Mouse (Mus musculus) brain, embryonic 14.5 days (tissue): ENCODE results near the gene Schip1.

Source experiments
- CTCF ChIP-seq: fragments of 200-500 bp; IDR thresholded peaks from 2 replicates; pipeline ENCODE4 v1.5.1; 2012; ENCODE audit warnings: inconsistent platforms, mild to moderate bottlenecking, moderate library complexity, borderline replicate concordance; ENCODE audit not compliant: insufficient read depth, insufficient read length; ENCODE audit errors: extremely low read depth
- POLR2A ChIP-seq: fragments of 200-500 bp; IDR thresholded peaks from 2 replicates; pipeline ENCODE4 v1.6.1; 2012; ENCODE audit warnings: mild to moderate bottlenecking, inconsistent platforms, borderline replicate concordance; ENCODE audit not compliant: poor library complexity, insufficient read depth, insufficient read length, severe bottlenecking; ENCODE audit errors: extremely low read depth

- TF ChIP-seq POLR2A (no peak), CTCF (no peak)
Observed at GRCm38 (mm10) chr3:68623036-68623435, 558.4 kb downstream of the Schip1 start.
